Mouse (Mus musculus) bone marrow, adult 2 months (tissue): Measurements from ENCODE around the gene Atp4b.

Source experiments
- CTCF ChIP-seq: fragments of 200-500 bp; IDR thresholded peaks from 2 replicates; pipeline ENCODE4 v1.5.1; 2011; ENCODE audit warnings: low read length, control low read depth; ENCODE audit not compliant: control insufficient read depth, insufficient read depth
- POLR2A ChIP-seq: fragments of 200-500 bp; IDR thresholded peaks from 2 replicates; pipeline ENCODE4 v1.6.1; 2011; ENCODE audit warnings: low read depth, mild to moderate bottlenecking, control low read depth, low read length, borderline replicate concordance; ENCODE audit not compliant: control insufficient read depth

GRCm38 (mm10) chr8:13411597-13411996, 15.0 kb upstream of the Atp4b start:
- TF ChIP-seq CTCF, result peak; percentile 81
- no peak for TF ChIP-seq POLR2A
